Mouse (Mus musculus) urinary bladder, postnatal 10 days (tissue): Measurements from ENCODE around the gene Olfr472.
"Not testable (repeated sequence)": the region's sequence is repeated elsewhere in the genome, so short reads cannot be mapped to it uniquely, and the experiment has no call there.

Experiments used
- DNase-seq: peaks from one replicate; pipeline ENCODE4 v3.0.0; 2022; ENCODE audit warnings: low spot score

Olfr472 gene

GRCm38 (mm10) chr7:107897602-107898001 lies at the start of gene Olfr472:
Gene Olfr472 (plus strand): TSS chr7:107897902.
- DNase-seq = no peak

- DNase-seq = no peak
These were observed 32.4 kb downstream of the Olfr472 start, which contains the start of gene Olfr473 for GRCm38 (mm10) chr7:107930146-107930545. Gene Olfr473 (plus strand): TSS chr7:107930446.

- not testable (repeated sequence) for DNase-seq
These were observed 54.8 kb downstream of the Olfr472 start for GRCm38 (mm10) chr7:107952539-107952938.

DNA sequence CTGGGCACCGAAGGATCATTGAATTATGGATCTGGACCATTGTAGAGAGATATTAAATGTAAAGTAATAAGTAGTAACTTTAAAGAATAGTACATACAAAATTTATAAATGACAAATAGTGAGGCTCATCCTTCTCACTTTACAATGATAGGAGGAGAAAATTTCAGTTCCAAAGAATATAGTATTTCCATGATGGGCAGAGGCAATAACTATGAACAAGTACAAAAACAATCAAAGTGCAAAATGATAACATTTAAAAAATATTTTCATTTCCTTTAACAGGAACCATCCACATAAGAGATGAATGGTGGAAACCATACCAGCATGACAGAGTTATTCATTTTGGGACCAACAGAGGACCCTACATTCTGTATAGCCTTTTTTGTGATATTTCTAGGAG lies 56.6 kb downstream of the Olfr472 start, which contains the start of gene Olfr474:
Gene Olfr474, plus strand, starts transcription at position 301 of the 400 bp plus-strand sequence.
- DNase-seq = no peak
